Mouse (Mus musculus) mouse trophoblast stem cell (cell line): ENCODE data around the gene Pgm5.

ENCODE experiments used
- in situ Hi-C, 2 experiments: fragments of 300-500 bp; cut with MseI, MboI; formaldehyde crosslinking; loops; 2 replicates in 1 of 2; 3 replicates in 1 of 2; pipeline ENCODE4 v1.15.1; 2025

The Pgm5 gene

GRCm38 (mm10) chr19:24871037-24871635 is 9.5 kb upstream of the Pgm5 start:
- in situ Hi-C loops, result loop anchor here (5.0 to 25.0 kb wide), 2 partner anchors 164 to 559 kb away; no protein-coding TSS in a partner anchor

- in situ Hi-C loops, result loop anchor here in 1 of 2 experiments (10.0 to 25.0 kb wide), 2 partner anchors 251 to 553 kb away; no protein-coding TSS in a partner anchor
Observed at GRCm38 (mm10) chr19:24865436-24865835, 3.8 kb upstream of the Pgm5 start.

GRCm38 (mm10) chr19:24861276-24861611 is 411 bp downstream of the Pgm5 start:
- in situ Hi-C loops, result loop anchor here in 1 of 2 experiments (10.0 to 25.0 kb wide), 2 partner anchors 246 to 549 kb away; no protein-coding TSS in a partner anchor

- in situ Hi-C loops, result loop anchor here in 1 of 2 experiments (25.0 kb wide), 1 partner anchor 539 kb away; no protein-coding TSS in a partner anchor
Observed at GRCm38 (mm10) chr19:24851456-24852315, 10.0 kb downstream of the Pgm5 start.

- in situ Hi-C loops, result no loop called here
Observed at GRCm38 (mm10) chr19:24848844-24849243, 12.8 kb downstream of the Pgm5 start.

- in situ Hi-C loops, result no loop called here
Observed at GRCm38 (mm10) chr19:24848345-24848744, 13.3 kb downstream of the Pgm5 start.

- in situ Hi-C loops, result no loop called here
Observed at GRCm38 (mm10) chr19:24845007-24845546, 16.6 kb downstream of the Pgm5 start.

GRCm38 (mm10) chr19:24842080-24842479 is 19.6 kb downstream of the Pgm5 start:
- in situ Hi-C loops, result no loop called here

- in situ Hi-C loops, result no loop called here
Observed at GRCm38 (mm10) chr19:24824517-24824916, 37.1 kb downstream of the Pgm5 start.

- in situ Hi-C loops, result no loop called here
Observed at GRCm38 (mm10) chr19:24815661-24816221, 45.9 kb downstream of the Pgm5 start.

- in situ Hi-C loops, result no loop called here
Observed at GRCm38 (mm10) chr19:24812861-24813293, 48.8 kb downstream of the Pgm5 start.

- in situ Hi-C loops, result no loop called here
Observed at GRCm38 (mm10) chr19:24812106-24812810, 49.4 kb downstream of the Pgm5 start.

- in situ Hi-C loops, result no loop called here
Observed at GRCm38 (mm10) chr19:24811451-24811850, 50.2 kb downstream of the Pgm5 start.

- in situ Hi-C loops, result no loop called here
Observed at GRCm38 (mm10) chr19:24806013-24806412, 55.6 kb downstream of the Pgm5 start.

- in situ Hi-C loops, result no loop called here
Observed at GRCm38 (mm10) chr19:24797606-24798005, 64.0 kb downstream of the Pgm5 start.

- in situ Hi-C loops, result no loop called here
Observed at GRCm38 (mm10) chr19:24794350-24794749, 67.3 kb downstream of the Pgm5 start.

GRCm38 (mm10) chr19:24793545-24794139 is 68.0 kb downstream of the Pgm5 start:
- in situ Hi-C loops, result no loop called here

GRCm38 (mm10) chr19:24792876-24793275 is 68.8 kb downstream of the Pgm5 start:
- in situ Hi-C loops, result no loop called here

GRCm38 (mm10) chr19:24785898-24786297 is 75.8 kb downstream of the Pgm5 start:
- in situ Hi-C loops, result no loop called here

GRCm38 (mm10) chr19:24785056-24785675 is 76.5 kb downstream of the Pgm5 start:
- in situ Hi-C loops, result no loop called here

GRCm38 (mm10) chr19:24783736-24784135 is 77.9 kb downstream of the Pgm5 start:
- in situ Hi-C loops, result no loop called here
